Mouse (Mus musculus): ENCODE measurements around the gene Gm10197. TPM values are rescaled to one million over a fixed set of nuclear protein-coding genes. Genes with fewer than 3 reads are reported as not detected.

Gm10197 gene
- polyA plus RNA-seq, 1 experiment from 2014 or later: not detected

- Histone ChIP-seq H3K36me3 (no peaks in the 10 kb centered on the region), H3K27ac (no peak overlapping the region), H3K4me1 (peaks cover 25% of the 10 kb centered on the region), H3K9ac (no peak overlapping the region), H3K4me2 (replicated peaks) (peak overlapping the region; percentile 58; the same call in 1 of the 2 replicates), H3K4me3 (no peak overlapping the region), H3K9me3 (no peaks in the 10 kb centered on the region), H3K27me3 (no peaks in the 10 kb centered on the region)
- ATAC-seq (ENCODE audit: insufficient number of reproducible peaks, insufficient read depth, low FRiP score, low TSS enrichment): no peak
- 55% methylated on average over 6 of the region's 6 CpGs for WGBS
These were observed 46.7 kb downstream of the Gm10197 start for GRCm38 (mm10) chr19:53324866-53325265.

- H3K36me3 ChIP-seq: no peaks in the 10 kb centered on the region
- no peak overlapping the region for H3K9ac ChIP-seq
- no peak for ATAC-seq (ENCODE audit: insufficient number of reproducible peaks, insufficient read depth, low FRiP score, low TSS enrichment)
- H3K27ac ChIP-seq: no peak overlapping the region
- H3K4me3 ChIP-seq: no peak overlapping the region
- H3K4me1 ChIP-seq: peaks cover 34% of the 10 kb centered on the region
- no peaks in the 10 kb centered on the region for H3K9me3 ChIP-seq
- H3K27me3 ChIP-seq: no peaks in the 10 kb centered on the region
- H3K4me2 ChIP-seq (replicated peaks): no peak overlapping the region
- WGBS: 92% methylated on average over 12 of the region's 12 CpGs
These were observed 49.0 kb downstream of the Gm10197 start for GRCm38 (mm10) chr19:53322438-53323048.

Other genes with a start within 250 kb of the Gm10197 start
- gene Add3, start 231.3 kb downstream of the Gm10197 start, polyA plus RNA-seq (2016; fragmentation: Nextera tagmentation; extraction: Ambion mirVana): 83.4 and 90.5 TPM in 2 replicates
- gene Mxi1, start 61.2 kb downstream of the Gm10197 start, polyA plus RNA-seq (2016; fragmentation: Nextera tagmentation; extraction: Ambion mirVana): 44.8 and 44.9 TPM in 2 replicates
- 40.7 and 48.3 TPM in 2 replicates for gene Smndc1, start 18.8 kb upstream of the Gm10197 start, polyA plus RNA-seq (2016; fragmentation: Nextera tagmentation; extraction: Ambion mirVana)
- gene Dusp5, start 157.3 kb upstream of the Gm10197 start, polyA plus RNA-seq (2016; fragmentation: Nextera tagmentation; extraction: Ambion mirVana): 4.5 and 5.2 TPM in 2 replicates
- gene Nutf2-ps1, start 217.3 kb upstream of the Gm10197 start, polyA plus RNA-seq (2016; fragmentation: Nextera tagmentation; extraction: Ambion mirVana): 399 and 424 TPM in 2 replicates
- 76.9 and 81.9 TPM in 2 replicates for gene Smc3, start 228.6 kb upstream of the Gm10197 start, polyA plus RNA-seq (2016; fragmentation: Nextera tagmentation; extraction: Ambion mirVana)